Mouse (Mus musculus) CD4-positive helper T cell, adult 2 months (primary cell): ENCODE measurements around the gene 2310034G01Rik.

Experiments used
- DNase-seq: peaks from one replicate; pipeline ENCODE4 v3.0.0-alpha.2; 2012; ENCODE audit warnings: low read depth, missing footprints, low spot score

2310034G01Rik gene

GRCm38 (mm10) chr19:46328081-46329030 lies 21.7 kb downstream of the 2310034G01Rik start, which contains the start of gene Fbxl15:
Gene Fbxl15 (plus strand): TSS chr19:46328184.
- peak; percentile 95 for DNase-seq

- DNase-seq: no peak
These were observed 22.5 kb downstream of the 2310034G01Rik start for GRCm38 (mm10) chr19:46327531-46328064.

- DNase-seq: peak; percentile 70
These were observed 23.3 kb downstream of the 2310034G01Rik start, which contains the start of gene Psd for GRCm38 (mm10) chr19:46326756-46327305. Gene Psd (minus strand): TSS chr19:46327156.

- no peak for DNase-seq
These were observed 23.9 kb downstream of the 2310034G01Rik start for GRCm38 (mm10) chr19:46326019-46326755.

- no peak for DNase-seq
These were observed 25.2 kb downstream of the 2310034G01Rik start for GRCm38 (mm10) chr19:46324918-46325317.

GRCm38 (mm10) chr19:46324366-46324765 lies 25.7 kb downstream of the 2310034G01Rik start:
- no peak for DNase-seq

- DNase-seq: no peak
These were observed 26.4 kb downstream of the 2310034G01Rik start for GRCm38 (mm10) chr19:46323716-46324115.

- DNase-seq: no peak
These were observed 27.0 kb downstream of the 2310034G01Rik start for GRCm38 (mm10) chr19:46322996-46323572.

GRCm38 (mm10) chr19:46322144-46322995 lies 27.7 kb downstream of the 2310034G01Rik start:
- DNase-seq: no peak

GRCm38 (mm10) chr19:46321101-46321943 lies 28.8 kb downstream of the 2310034G01Rik start:
- peak; percentile 50 for DNase-seq

GRCm38 (mm10) chr19:46320076-46320785 lies 29.9 kb downstream of the 2310034G01Rik start:
- no peak for DNase-seq

GRCm38 (mm10) chr19:46318586-46319378 lies 31.3 kb downstream of the 2310034G01Rik start:
- DNase-seq: no peak

GRCm38 (mm10) chr19:46318031-46318471 lies 32.1 kb downstream of the 2310034G01Rik start:
- DNase-seq: no peak

GRCm38 (mm10) chr19:46317546-46317885 lies 32.6 kb downstream of the 2310034G01Rik start:
- DNase-seq: no peak

GRCm38 (mm10) chr19:46316846-46317545 lies 33.1 kb downstream of the 2310034G01Rik start:
- no peak for DNase-seq

- no peak for DNase-seq
These were observed 34.1 kb downstream of the 2310034G01Rik start for GRCm38 (mm10) chr19:46315752-46316610.
